Mouse (Mus musculus) liver, postnatal 0 days (tissue): ENCODE measurements around the gene Ackr4.

ENCODE experiments used
- CTCF ChIP-seq: sonication (generic); IDR thresholded peaks from 2 replicates; pipeline ENCODE4 v1.5.1; 2016; ENCODE audit warnings: antibody characterized with exemption, low read depth
- EP300 ChIP-seq: IDR thresholded peaks from 2 replicates; pipeline ENCODE4 v1.6.1; 2016; ENCODE audit warnings: antibody characterized with exemption, low read depth, mild to moderate bottlenecking

DNA sequence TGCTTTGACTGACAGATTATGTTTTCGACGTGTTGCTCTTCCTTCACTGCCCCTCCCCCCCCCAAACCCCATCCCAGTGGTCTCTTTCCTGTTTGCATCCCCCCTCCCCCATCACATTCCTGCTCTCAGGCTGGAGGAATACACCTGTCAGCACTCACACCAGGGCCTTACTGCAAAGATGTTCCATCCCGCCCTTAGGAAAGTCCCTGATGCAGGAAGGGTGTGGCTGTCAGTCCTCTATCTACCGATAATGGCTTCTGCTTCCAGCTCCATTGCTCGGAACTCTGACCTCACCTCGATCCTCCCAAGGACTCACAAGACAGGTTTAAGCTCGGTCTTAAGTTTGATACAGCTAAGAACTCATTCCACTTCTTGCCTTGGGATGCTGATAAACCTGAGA is 19.9 kb upstream of the Ackr4 start:
- TF ChIP-seq CTCF = no peak
- no peak for TF ChIP-seq EP300
